Mouse (Mus musculus) c-Kit-positive CD71-positive TER-119-positive erythroid progenitor cells, embryonic 14.5 days (primary cell): Measurements from ENCODE around the gene F2.
"Not testable (repeated sequence)": the region's sequence is repeated elsewhere in the genome, so short reads cannot be mapped to it uniquely, and the experiment has no call there.

Experiments used
- DNase-seq: peaks from one replicate; pipeline ENCODE4 v3.0.0-alpha.2; 2013; ENCODE audit warnings: low spot score

F2 gene

DNA sequence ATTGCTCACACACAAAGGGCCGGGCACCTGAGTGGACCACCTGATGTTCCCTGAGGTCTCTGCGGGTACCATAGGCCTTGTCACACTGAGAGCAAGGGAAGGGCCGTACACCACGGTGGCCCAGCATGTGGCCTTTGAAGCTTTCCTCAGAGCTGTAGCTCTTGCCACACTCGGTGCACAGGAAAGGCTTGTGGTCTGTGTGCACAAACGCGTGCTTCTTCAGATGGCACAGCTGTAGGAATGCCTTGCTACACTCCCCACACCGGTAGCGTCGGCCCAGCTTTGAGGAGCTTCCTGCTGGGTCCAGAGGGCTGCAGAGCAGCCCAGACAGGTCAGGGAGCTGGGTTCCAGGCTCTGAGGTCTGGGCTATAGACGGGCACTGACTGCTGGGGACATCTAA lies 9.6 kb upstream of the F2 start:
- DNase-seq, result no peak

DNA sequence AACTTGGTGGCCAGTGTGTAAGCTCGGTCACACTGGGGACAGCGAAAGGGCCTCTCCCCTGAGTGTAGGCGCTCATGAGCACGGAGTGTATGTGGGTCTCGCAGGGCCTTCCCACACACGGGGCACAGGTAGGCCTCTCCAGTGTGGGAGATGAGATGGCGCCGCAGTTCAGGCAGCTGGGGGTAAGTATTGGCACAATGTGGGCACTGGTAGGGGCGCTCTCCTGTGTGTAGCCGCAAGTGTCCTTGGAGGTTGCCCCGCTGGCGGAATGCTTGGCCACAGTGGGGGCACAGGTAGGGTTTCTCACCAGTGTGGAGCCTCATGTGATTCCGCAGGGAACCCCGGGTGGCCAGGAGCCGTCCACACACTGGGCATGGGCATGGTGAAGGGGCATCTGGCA lies 9.1 kb upstream of the F2 start:
- DNase-seq, result no peak

DNA sequence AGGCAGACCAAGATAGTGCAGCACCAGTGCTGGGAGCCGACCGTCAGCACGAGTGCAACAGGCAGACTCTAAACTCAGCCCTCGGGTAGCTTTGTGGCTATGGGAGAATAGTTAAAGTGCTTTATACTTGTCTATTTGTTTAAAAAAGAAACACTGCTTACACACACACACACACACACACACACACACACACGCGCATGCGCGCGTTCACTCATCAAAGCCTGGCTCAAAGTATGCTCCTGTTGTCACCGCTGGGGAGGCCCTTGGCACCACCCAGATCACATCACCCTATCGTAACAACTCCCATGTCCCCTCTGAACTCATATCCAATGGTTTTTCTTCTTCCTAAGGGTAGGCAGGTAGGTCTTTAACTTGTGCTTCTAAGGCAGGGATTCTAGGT lies 7.8 kb upstream of the F2 start:
- no peak for DNase-seq

DNA sequence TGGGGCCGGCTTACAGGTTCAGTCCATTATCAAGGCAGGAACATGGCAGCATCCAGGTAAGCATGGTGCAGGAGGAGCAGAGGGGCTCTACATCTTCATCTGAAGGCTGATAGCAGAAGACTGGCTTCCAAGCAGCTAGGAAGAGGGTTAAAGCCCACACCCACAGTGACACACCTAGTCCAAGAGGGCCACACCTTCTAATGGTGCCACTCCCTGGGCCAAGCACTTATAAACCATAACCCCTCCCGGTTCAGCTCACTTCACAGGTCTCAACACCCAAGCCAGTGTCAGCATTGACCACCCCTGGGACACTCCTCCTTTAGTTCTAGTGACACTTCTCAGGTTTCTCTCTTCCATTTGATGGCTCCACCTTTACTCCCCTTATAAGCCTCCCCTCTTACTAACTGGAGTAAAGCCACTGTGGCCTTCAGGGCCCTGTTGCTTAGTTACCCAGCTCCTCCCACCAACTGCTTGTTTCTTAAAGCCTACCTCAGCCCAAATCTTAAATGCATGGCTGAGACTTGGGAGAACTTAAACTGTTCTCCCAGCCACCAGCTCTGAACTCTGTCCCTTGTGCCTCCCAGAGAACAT lies 6.7 kb upstream of the F2 start:
- DNase-seq, result peak; percentile 47

DNA sequence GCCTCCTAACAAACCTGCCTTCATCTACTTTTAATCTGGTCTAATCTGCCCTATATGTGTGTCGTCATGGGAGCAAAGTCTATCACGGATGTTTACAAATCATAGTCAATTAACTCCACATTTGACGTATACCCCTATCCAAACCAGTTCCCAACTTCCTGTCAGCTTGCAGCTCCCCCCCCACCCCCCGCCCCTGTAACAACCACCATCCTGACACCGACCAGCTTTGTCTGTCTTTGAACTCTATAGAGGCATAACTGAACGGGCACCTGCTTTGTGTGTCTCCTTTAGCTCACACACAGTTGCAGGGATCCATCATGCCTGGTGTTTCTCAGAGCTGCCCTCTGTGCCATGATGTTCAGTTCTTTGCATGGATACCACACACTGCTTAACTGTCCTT lies 2.7 kb upstream of the F2 start:
- no peak for DNase-seq

DNA sequence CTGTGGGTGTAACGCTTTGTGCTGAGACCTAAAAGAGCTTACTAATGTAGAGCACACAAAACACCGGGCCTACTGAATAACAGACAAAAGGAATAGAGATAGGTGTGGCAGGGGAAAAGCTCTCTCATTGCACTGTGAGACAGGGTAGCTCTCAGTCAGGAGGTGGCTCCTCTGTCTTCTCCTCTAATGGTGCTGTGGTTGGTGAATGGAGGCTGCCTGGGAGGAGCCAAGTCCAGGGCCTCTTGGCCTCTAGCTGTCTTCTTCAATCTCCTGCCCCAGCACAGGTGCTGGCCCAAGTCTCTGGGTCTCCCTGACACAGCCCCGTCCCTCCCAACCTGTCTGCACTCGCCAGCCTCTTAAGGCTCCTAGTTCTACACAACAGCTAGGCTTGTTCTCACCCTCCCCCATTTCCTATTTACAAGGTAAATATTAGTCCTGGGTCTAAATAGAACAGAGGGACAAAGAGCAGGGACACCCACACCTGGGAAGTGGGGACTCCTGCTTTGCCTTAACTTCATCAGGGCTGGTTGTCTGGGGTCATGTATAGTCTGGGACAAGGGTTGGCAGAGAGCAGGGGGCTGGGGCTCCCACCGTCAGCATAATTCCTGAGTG lies 619 bp upstream of the F2 start:
- no peak for DNase-seq

DNA sequence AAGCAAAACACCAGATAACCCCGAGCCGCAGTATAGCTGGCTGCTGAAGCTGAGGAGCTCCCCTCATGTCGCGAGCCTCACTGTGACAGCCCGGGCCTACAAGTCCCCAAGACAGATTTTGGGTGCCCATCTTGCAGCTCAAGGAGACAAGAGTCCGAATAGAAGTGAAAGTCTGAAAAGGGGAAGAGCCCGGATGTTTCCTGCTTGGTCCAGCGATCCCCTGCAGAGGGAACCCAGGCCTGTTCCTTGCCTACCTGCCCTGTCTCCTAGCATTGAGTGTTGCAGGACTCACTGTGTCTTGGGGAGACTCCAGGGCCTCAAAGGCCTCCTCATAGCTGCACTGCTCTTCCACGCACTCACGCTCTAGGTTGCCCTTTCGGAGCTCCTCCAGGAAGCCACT lies 728 bp downstream of the F2 start:
- no peak for DNase-seq

DNA sequence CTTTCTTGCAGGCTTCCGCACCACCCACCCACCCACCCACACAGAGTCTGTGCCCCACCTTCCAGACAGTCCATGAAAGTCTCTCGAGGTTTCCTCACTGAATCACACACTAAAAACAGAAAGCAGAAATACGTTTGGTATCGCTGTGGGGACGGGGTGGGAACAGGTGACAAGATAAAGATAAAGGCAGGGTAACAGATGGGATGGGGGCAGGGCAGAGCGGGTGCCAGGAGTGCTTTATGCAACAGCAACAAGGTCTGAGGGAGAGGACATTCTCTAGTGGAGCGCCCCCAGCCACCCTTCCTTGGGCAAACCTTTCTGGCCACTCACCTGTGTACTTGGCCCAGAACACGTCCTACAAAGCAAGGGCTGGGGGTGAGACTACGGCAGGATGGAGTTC lies 1.4 kb downstream of the F2 start:
- peak; percentile 60 for DNase-seq

DNA sequence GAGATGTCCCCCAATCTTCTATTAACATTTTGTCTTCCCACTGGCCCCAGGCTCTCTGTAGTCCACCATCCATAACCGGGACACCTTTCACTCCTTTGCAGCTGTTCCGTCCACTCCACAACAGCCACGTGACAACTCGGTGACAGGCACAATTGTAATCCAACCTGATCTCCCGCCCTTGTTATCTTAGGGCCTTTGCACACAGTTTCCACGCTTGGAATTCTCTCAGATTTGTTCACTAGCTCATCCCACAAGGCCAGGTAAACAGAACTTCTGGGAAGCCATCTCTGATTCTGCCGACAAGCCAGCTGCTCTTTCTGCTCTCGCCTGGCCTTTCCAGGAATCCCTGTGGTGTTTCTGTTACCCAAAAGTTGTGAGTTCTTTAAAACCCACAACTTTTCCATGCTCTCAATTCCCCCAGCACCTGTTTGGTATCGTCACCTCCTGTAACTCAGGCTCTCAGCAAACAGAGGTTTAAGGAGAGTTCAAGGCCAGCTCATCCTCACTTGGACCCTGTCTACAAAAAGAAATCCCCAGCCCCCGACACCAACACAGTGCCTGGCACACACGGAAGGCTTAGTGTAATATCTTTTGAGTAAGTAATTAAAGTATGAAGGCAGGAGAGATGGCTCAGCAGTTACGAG lies 2.8 kb downstream of the F2 start:
- no peak for DNase-seq

DNA sequence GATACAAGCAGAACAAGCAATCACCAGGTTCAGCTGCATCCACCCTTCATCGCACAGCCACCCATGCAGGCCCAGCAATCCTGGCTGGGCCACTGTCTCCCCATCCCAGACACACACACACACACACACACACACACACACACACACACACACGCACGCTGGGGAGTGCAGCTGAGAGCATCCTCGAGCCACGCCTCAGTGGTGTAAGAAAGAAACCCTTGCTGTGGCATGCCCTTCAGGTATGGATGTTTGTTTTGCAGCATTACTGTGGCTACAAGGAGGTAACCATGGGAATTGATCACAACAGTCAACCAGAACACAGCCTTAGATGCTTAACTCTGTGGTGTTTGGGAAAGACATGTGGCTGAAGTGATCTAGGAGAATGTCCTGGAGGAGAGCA lies 3.9 kb downstream of the F2 start:
- no peak for DNase-seq

DNA sequence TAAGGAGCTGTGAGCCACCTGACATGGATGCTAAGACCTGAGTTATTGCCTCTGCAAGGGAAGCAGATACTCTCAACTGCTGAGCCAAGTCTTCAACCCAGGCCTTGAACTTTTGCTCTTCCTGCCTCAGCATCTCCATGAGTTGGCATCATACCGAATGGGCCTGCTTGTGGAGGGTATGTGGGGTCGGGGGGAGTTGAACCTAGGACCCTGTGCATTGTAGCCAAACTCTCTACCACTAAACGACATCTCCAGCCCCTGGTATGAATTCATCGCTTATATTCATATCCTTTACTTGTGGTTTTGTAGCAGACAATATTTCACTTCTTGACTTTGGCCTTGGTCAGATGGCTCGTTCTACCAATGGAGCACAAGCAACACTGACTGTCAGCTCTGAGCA lies 4.4 kb downstream of the F2 start:
- DNase-seq, result no peak

DNA sequence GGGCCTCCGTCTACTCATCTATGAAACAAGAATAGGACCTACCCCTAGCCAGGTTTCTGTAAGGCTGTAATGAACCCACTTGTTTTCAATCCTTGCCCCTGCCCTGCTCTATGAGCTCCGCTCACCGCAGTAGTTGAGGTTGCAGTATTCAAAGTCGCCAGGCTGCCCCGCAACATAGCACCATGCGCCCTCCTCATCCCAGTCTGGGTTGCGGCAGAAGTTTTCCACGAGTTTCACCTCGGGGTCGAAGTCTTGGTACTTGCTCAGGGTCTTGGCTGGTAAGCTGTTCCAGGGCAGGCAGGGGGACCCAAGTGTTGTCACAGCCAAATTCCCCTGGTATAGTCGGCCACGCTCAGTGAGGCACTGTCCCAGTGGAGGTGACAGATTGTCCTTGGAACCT lies 5.8 kb downstream of the F2 start:
- no peak for DNase-seq

DNA sequence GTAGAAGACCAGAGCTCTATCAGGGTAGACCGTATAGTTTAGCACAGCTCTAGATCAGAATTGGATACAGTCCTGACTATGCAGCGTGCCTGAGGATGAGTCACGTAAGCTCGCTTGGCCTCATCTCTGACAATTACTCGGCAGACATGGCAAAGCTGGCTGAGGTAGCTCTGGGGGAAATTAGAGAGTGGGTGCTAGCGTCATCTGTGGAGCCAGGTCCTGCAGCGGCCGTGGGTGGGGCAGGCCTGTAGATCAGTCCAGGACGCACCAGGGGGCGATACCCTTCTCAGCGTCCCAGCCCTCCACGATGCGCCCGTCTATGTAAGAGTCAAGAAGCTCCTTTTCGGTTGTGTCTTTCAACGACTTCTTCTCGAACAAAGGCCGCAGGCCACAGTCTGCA lies 6.5 kb downstream of the F2 start:
- no peak for DNase-seq

DNA sequence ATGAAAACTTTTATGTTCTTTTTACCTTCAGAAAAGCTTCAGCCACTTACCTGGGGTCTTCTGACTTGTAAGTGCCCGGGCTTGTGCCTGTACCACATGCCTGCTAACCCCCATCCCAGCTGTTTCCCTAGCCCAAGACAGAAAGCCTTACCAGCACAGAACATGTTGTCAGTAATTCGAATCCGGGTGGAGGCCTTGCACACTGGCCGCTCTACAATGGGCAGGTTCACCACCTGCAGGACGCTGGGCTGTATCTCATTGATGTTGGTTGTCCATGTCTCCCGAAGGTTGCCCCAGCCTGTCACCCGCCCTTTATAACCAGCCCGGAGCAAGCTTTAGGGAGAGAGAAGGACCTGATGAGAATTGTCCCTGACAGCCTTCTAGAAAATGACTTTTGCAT lies 8.0 kb downstream of the F2 start:
- DNase-seq, result no peak

DNA sequence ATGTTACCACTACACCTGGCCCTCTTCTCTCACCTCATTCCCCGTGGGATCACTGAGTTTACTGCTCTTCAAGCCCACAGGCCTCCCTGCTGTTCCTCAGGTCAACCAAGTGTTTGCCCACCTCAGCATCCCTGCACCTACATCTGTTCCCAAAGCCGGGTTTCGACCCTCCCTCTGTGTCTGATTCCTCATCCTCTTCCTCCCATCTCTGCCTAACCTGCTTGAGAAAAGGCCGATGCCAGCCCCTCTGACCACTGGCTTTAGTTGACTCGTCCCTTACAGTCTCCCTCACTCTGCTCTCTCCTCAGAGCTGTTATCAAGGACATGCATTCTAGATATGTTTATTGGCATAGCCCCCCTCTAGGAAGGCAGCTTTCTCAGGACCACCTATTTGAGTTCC lies 8.7 kb downstream of the F2 start:
- DNase-seq, result no peak

DNA sequence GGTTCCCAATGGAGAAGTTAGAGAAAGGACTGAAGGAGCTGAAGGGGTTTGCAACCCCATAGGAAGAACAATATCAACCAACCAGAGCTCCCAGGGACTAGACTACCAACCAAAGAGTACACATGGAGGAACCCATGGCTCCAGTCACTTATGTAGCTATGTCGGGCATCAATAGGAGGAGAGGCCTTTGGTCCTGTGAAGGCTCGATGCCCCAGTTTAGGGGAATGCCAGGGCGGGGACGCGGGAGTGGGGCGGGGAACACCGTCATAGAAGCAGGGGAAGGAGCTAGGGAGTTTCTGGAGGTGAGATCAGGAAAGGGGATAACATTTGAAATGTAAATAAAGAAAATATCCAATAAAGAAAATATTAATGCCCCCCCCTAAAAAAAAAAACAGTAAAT lies 12.8 kb downstream of the F2 start:
- not testable (repeated sequence) for DNase-seq

DNA sequence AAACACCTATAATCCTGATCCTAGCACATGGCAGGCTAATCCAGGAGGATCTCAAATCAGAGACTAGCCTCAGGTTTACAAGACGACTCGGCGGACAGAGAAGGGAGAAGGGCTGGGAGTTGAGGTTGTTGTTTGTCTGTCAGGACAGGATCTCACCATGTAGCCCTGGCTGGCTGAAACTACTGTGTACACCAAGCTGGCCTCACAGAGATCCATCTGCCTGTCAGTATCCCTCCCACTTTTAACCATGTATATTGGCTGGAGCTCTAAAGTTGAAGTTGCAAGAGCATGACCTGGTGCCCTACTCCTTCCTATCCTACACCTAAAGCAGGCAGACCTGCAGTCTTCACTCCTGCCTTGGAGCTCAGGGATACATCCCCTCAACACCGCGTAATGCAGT lies 13.9 kb downstream of the F2 start:
- no peak for DNase-seq

DNA sequence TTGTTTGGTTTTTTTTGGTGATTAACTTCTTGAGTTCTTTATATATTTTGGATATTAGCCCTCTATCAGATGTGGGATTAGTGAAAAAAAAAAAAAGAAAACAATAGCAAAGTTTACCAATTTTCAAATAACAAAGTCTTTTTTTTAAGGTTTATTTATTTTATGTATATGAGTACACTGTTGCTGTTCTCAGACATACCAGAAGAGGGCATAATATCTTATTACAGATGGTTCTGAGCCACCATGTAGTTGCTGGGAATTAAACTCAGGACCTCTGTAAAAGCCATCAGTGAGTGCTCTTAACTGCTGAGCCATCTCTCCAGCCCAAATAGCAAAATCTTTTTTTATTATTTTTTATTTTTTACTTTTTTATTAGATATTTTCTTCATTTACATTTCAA lies 26.8 kb downstream of the F2 start:
- DNase-seq, result not testable (repeated sequence)

DNA sequence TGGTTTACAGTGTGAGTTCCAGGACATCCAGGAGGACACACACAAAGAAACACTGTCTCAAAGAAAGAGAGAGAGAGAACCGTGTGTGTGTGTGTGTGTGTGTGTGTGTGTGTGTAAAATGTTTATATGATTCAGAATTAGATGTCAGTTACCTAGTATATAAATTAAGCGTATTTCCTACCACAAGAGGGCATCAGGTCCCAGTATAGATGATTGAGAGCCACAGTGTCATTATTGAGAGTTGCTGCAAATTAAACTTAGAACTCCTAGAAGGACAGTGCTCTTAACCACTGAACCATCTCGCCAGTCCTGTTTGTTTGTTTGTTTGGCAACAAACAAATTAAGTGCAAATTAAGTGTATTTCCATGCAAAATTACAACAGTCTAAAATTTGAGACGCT lies 33.8 kb downstream of the F2 start:
- DNase-seq, result peak; percentile 11

DNA sequence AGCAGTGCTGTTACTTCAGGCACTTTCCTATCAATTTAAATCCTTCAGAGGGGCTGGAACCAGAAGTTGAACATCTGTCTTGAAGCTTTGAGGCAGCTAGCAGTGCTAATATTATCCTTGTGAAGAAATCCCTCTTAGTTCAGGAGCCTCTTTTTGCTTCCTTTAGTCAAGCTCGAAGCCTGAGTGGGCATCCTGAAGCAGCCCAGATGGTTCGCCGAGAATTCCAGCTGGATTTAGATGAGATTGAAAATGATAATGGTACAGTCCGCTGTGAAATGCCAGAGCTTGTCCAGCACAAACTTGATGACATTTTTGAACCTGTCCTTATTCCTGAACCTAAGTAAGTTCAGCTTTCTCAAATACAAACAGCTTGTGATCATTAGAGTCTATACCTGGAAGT lies 35.7 kb downstream of the F2 start:
- no peak for DNase-seq

DNA sequence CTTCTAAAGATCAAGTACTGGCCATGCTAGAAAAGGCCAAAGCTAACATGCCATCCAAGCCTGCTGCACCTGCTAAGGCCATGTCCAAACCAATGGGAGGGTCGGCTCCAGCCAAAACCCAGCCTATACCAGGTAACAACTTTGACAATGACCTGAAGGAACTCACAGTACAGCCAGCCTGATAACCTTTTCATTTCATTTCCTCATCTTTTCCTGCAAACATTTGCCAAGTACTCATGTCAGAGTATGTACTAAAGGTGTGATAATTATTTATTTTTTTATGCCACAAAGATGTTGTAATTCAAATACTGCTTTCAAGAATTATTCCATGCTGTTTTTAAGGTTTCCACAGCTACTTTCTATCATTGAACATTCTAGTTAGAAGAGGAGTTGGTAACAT lies 50.0 kb downstream of the F2 start:
- no peak for DNase-seq

DNA sequence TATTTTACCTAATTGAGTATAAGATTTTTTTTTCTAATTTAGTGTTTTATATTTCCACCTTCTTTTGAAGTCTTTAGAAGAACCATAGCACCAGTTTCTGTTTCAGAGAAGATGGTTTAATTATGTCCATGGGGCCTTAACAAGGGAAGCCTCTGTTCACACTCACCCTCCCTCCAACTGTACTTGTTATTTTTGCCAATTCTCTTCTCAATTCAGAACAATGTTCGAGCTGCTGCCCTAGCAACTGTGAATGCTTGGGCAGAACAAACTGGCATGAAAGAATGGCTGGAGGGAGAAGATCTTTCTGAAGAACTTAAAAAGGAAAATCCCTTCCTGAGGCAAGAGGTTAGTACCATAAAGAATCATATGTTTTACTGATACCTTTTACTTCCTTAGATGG lies 55.3 kb downstream of the F2 start:
- no peak for DNase-seq
